Mouse (Mus musculus) cerebellum, postnatal 14 days (tissue): Measurements from ENCODE around the gene Pigx.
"Not testable (repeated sequence)": the region's sequence is repeated elsewhere in the genome, so short reads cannot be mapped to it uniquely, and the experiment has no call there.

ENCODE experiments used
- DNase-seq, 2 experiments: peaks; one replicate each; pipeline ENCODE4 v3.0.0; 2021; ENCODE audit warnings: mixed read lengths in 2 of 2

The Pigx gene

DNA sequence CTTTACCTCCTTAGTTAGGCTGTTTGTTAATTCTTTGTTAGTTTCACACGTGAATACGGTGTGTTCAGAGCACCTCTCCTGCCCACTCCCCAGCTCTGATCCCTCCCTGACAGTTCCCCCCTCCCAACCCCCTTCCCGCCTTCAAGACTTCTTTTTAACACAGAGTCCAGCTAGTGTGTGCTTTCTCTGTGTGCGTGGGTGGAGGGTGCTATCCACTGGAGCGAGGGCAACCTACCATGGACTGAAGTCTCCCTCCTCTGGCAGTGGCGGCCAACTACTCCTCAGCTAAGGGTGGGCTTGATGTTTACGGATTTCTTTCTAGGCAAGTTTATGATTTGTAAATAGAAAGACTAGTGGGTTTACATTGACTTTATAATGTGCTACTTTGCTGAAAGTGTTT is 8.6 kb upstream of the Pigx start:
- DNase-seq, result no peak

GRCm38 (mm10) chr16:32107342-32108045 is 8.0 kb upstream of the Pigx start:
- DNase-seq, result no peak

GRCm38 (mm10) chr16:32105698-32106097 is 6.2 kb upstream of the Pigx start:
- DNase-seq, result no peak

- no peak for DNase-seq
These were observed 2.8 kb upstream of the Pigx start for GRCm38 (mm10) chr16:32102295-32102694.

DNA sequence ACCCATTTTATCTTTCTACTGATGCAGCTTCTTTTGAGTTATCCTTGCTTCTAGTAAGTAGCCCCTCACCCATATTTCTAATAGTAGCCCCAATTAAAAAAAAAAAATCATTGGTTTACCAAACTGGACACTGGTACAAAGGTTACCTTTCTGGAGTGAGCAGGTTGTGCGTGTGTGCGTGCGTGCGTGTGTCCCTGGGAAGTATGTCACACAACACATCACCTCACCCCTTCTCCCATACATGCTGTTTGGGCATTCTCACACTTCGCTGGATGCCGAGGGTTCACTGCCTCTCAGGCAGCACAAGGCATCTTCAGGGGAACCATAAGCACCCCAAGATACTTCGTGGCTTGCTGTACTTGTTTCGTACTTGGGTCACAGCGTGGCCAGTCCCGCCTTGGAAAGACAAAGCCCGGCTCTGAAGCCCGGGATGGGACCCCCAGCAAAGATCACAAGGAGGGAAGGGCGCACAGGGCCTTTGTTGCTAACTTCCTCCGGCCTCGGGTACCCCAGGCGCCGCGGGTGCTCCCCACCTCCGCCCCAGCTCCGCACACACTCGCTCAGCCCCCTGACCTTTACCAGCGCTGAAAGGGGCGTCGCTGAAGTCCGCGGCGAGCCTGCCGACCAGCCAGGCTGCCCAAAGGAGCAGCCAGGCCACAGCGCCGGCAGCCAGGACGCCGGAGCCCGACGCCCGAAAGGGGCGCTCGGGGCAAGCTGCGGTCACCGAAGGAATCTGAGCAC is 473 bp downstream of the Pigx start:
- DNase-seq, result peak in 1 of 2 experiments; percentile 26

DNA sequence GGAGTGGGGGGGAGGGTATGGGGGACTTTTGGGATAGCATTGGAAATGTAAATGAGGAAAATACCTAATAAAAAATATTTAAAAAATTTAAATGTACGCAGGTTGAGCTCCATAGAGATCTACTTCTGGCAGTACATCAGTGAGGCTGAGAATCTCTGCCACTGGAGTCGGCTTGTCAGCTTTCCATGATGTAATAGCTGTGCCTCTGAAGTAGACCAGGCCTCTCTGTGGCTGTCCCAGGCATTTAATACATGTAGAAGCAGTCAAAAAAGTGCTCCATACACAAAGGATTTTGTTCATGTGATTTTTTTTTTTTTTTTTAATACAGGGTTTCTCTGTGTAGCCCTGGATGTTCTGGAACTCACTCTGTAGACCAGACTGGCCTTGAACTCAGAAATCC is 1.8 kb downstream of the Pigx start:
- not testable (repeated sequence) for DNase-seq

DNA sequence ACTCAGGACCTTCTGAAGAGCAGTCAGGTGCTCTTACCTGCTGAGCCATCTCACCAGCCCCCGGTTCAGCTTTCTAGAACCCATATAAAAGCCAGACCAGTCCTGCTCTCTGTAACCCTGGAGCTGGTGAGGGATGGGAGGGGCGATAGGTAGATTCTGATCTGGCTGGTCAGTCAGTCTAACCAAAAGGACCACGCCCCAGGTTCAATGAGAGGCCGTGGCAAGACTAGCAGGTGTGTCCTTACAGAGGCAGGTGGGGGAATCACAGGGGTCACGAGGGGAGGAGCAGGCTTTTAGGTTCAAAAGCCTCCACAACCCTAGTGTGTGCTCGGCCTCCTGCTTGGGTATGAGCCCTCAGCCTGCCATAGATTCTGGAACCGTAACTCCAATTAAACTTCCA is 8.1 kb downstream of the Pigx start:
- no peak for DNase-seq

GRCm38 (mm10) chr16:32087629-32088443 is 11.7 kb downstream of the Pigx start:
- DNase-seq, result no peak

- peak; percentile 89 to 91 for DNase-seq
These were observed 20.5 kb downstream of the Pigx start, which contains the start of gene Pak2 for GRCm38 (mm10) chr16:32078991-32079511. Gene Pak2 (minus strand): TSS chr16:32079342.

DNA sequence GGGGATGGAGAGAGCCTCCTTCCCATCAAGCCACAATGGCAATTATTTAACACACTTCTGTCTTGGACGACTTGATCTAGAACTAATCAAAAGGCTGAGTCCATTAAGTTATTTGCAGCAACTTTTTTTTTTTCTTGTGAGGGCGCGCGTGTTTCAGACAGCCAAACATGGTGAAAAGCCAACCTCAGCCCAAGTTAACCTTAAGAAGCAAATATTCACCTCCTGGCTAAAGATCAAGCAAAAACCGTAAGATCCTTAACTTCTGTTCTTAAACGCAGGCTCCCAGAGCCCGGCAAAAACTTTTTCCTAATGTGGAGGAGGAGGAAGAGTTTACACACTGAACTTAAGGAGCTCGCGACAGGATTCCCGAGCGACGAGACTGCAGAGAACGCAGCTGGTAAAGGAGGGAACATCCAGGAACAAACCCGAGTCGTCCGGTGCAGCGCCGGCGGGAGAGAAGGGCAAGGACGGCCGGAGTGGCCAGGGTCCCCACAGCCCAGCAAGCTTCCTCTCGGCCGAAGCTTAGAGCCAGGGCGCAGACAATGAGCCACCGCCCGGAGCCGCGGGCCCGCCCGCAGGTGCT is 21.0 kb downstream of the Pigx start:
- DNase-seq, result peak; percentile 12 to 38

- peak in 1 of 2 experiments; percentile 11 for DNase-seq
These were observed 21.7 kb downstream of the Pigx start for GRCm38 (mm10) chr16:32077648-32078407.

DNA sequence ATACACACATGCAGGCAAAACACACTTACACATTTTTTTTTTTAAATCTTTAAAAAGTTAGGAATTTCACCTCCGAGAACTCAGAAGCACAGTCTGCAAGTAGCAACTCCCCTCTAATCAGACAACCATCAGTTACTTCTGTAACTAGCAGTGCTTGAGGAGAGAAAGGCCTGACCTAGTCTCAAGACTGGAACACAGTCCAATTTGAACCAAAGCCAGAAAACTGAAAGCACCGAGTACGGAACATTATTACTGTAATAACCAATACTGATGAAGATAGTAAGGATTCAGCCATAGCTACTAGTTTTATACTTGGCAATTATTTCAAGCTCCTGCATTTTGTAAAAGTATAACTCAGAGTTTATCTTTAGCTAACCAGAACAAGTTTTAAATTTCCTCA is 23.1 kb downstream of the Pigx start:
- DNase-seq, result no peak

DNA sequence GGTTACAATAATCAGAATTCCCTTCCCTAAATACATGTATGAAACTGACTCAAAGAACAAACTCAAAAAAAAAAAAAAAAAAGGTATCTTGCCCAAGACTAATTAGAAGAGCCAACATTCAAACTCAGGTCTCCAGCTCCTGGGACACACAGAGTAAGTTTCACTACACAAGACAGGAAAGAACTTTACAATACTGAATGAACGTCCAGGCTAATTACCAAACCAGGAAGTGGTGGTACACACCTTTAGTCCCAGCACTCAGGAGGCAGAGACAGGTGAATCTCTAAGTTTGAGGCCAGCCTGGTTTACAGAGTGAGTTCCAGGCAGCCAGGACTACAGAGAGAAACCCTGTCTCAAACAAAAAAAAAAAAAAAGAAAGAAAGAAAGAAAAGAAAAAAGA is 23.8 kb downstream of the Pigx start:
- DNase-seq, result no peak

DNA sequence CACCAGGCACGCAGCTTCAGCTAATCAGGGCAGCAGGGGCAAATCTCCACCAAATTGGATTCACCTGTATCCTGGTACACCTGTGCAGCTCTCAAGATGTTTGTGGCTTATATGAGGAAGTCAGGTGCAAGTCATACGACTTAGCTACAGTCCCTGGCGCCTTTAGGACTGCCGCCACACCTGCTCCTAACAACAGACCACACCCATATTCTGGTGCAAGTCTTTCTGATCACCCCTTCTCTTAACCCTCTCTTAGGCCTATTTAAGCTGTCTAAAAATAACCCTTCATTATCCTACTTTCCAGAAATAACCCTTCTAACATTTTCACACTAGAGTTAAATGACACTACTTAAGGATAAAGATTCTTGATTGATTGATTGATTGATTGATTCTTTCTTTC is 29.5 kb downstream of the Pigx start:
- not testable (repeated sequence) for DNase-seq

DNA sequence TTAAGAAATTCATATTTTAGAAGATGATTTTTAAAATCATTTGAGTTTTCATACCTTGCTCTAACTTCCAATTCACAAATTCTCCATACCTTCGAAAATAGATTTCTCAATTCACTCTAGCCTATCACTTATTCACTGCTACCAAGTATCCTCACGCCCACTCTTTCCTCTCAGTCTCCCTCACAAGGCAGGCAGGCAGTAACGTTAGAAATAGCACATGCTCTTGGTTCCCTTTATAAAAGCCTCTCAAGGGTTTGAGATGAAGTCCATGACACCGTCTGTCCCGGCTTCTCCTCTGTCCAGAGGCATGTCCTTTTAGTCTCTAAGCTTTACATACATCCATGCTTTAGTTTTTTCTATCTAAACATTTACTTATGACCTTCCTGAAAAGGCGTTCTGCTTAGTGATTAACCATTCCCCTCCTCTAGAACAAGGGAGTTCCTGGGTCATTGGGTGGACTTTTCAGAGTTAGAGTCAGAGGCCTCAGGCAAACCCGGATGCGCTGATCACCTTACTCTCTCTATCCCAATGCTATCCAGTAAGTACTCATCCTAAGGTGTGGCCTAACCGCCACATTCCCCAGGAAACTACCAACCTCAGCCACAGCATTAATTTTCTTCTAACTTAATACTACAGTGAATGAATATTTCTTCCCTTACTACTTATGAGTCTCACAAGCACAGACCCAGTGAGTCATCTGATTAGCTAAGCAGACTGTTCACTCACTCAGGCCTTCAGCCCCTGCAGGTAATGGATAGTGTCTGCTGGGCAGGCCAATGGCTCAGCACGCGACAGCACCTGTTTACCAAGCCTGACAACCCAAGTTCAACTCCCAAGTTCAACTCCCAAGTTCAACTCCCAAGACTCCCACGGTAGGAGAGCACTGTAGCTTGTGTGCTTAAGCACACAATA is 30.9 kb downstream of the Pigx start:
- DNase-seq, result no peak

GRCm38 (mm10) chr16:32066899-32067298 is 32.6 kb downstream of the Pigx start:
- no peak for DNase-seq

GRCm38 (mm10) chr16:32063900-32064299 is 35.6 kb downstream of the Pigx start:
- DNase-seq, result no peak

DNA sequence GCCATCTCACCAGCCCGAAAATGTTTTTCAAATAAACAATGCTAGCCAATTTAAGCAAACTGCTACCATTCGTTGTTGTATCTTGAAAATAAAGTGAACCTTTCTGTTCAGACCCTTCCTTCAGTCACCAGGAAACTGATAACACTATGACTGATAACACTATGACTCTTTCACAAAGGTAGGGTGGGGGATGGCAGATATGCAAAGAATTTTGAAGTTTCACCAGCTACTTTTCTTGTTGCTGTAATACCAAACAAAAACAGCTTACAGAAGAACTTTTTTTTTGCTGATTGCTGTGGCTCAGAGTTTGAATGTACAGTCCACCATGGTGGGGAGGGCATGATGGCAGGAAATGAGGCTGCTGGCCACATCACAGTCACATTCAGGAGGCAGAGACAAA is 37.3 kb downstream of the Pigx start:
- no peak for DNase-seq

DNA sequence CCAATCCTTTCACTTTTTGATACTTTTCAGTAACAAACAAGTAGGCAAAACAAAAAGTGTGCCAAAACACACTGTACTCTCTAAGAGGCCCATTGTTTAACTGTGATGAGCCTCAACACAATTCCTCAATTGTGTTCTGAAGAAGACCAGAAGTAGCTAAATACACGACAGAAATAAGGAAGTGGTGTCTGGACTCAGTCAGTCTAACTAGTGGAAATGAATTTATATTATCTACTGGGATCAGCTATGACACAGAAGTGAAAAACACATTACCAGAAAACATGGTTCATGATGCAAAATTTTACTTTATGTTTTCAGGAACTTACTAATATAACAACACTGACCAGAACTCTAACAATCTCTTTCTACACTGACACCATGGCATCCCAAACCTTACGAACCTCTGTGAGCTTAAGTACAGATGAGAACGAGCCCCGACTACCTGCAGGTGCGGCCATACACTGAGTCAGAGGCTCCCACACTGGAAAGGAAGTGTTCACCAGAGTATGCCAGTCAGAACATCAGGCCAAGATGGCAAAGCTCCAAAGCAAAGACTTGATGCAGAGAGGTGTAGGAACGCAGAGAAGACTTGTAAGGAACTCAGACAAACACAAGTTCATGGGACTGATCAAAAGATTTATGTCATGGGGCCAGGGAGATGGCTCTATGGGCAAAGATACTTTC is 39.6 kb downstream of the Pigx start:
- no peak for DNase-seq

GRCm38 (mm10) chr16:32058817-32059216 is 40.7 kb downstream of the Pigx start:
- DNase-seq, result no peak
